Mouse (Mus musculus) heart, embryonic 16.5 days (tissue): ENCODE measurements around the gene Dync1i1. TPM values are rescaled to one million over a fixed set of nuclear protein-coding genes. Genes with fewer than 3 reads are reported as not detected.

ENCODE experiments used
- ATAC-seq: fragments of 200-750 bp; cut with Nextera tagmentation; replicated peaks from 2 replicates; pipeline ENCODE4 v1.8.0; 2017; ENCODE audit warnings: moderate number of reproducible peaks; ENCODE audit not compliant: insufficient read depth, low FRiP score; ENCODE audit errors: extremely low read depth
- H3K27ac ChIP-seq: fragments of 300-500 bp; sonication (generic); 2 replicates; pipeline ENCODE4 v1.5.1; 2014; ENCODE audit warnings: mild to moderate bottlenecking, low read length, control low read depth, moderate library complexity
- H3K27me3 ChIP-seq: fragments of 300-500 bp; sonication (generic); 2 replicates; pipeline ENCODE4 v1.6.1; 2014; ENCODE audit warnings: low read length, mixed read lengths; ENCODE audit not compliant: control insufficient read depth, insufficient read depth
- H3K36me3 ChIP-seq: fragments of 300-500 bp; sonication (generic); 2 replicates; pipeline ENCODE4 v1.6.1; 2014; ENCODE audit not compliant: control insufficient read depth, insufficient read depth
- H3K4me1 ChIP-seq: fragments of 300-500 bp; sonication (generic); 2 replicates; pipeline ENCODE4 v1.6.1; 2014; ENCODE audit warnings: low read length, mixed read lengths; ENCODE audit not compliant: control insufficient read depth, insufficient read depth
- H3K4me2 ChIP-seq: fragments of 300-500 bp; sonication (generic); 2 replicates; pipeline ENCODE4 v1.6.1; 2014; ENCODE audit warnings: low read depth, mild to moderate bottlenecking, control low read depth, low read length
- H3K4me3 ChIP-seq: fragments of 300-500 bp; sonication (generic); 2 replicates; pipeline ENCODE4 v1.5.1; 2014; ENCODE audit warnings: mild to moderate bottlenecking, control low read depth, low read length
- H3K9ac ChIP-seq: fragments of 300-500 bp; sonication (generic); 2 replicates; pipeline ENCODE4 v1.6.1; 2014; ENCODE audit warnings: low read length, control low read depth
- H3K9me3 ChIP-seq: fragments of 300-500 bp; sonication (generic); replicated peaks from 2 replicates; pipeline ENCODE4 v1.6.1; 2016; ENCODE audit warnings: low read length; ENCODE audit not compliant: control insufficient read depth
- WGBS: fragments of 180-500 bp; shearing (Covaris S2); extraction: QIAGEN DNeasy Blood & Tissue Kit; methylation state at CpG from one replicate; pipeline ENCODE4 v1.1.7; 2014; 5-methylcytosine and 5-hydroxymethylcytosine counted together
- polyA plus RNA-seq: library from polyadenylated mRNA; unstranded; fragments of >200 nt; fragmentation: Nextera tagmentation; extraction: Ambion mirVana; gene quantifications from 2 replicates; pipeline ENCODE4 v1.2.1, GENCODE M21; 2015

The Dync1i1 gene
- polyA plus RNA-seq, 1 experiment from 2014 or later: 2.0 TPM

DNA sequence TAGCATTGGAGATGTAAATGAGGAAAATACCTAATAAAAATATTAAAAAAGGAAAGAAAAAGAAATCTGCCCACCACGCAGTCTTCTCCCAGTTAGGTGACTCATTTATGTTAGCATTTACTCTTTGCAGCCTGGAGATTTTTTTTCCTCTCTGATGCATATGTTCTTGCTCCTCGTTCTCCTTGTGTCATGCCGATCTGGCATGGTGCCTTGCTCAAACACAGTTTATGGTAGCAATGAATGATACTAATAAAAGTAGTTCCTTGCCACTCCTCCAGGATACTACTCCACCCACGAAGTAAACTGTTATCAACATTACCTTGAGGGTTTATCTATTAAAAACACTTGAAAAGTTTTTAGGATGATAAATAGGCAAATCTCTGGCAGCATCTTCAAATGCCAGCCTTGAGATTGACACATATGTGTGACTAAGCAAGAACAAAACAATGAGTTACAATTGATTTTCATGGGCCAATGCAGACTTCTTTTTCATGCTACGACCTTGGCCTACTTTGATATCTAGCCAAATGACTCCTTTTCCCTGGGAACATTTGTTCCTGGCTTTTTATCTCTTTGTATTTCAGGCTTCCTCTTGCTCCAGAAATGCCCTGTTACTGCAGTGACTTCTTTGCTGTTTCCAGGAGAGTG, 68.8 kb downstream of the Dync1i1 start:
- Histone ChIP-seq H3K27me3 (no peaks in the 10 kb centered on the region), H3K4me1 (0 out of 2 replicates have a peak, but pooled peaks cover 2% of the 10 kb centered on the region), H3K36me3 (no peaks in the 10 kb centered on the region), H3K4me2 (no peak overlapping the region), H3K4me3 (no peak overlapping the region), H3K9me3 (no peaks in the 10 kb centered on the region), H3K9ac (no peak overlapping the region), H3K27ac (no peak overlapping the region)
- no peak for ATAC-seq
- 58% methylated on average over 5 of the region's 5 CpGs for WGBS

DNA sequence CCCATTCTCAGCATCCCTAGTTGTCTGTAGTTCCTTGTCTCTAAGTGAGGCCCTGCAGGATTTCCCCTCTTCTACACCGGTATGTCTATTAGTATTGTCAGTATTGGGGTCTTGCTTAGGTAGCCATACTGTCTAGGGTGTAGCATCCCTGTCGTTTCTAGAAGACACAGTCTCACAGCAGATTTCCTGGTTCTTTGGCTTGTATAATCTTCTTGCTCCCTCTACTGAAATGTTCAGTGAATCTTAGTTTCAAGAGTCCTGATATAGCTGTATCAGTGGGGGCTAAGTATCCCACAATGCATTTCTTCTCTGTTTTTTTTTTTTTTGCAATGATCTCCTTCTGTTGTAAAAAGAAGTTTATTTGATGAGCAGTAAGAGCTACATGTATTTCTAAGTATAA, 69.9 kb downstream of the Dync1i1 start:
- WGBS: 51% methylated on average over 2 of the region's 2 CpGs
- Histone ChIP-seq H3K4me3 (no peak overlapping the region), H3K36me3 (no peaks in the 10 kb centered on the region), H3K4me1 (0 out of 2 replicates have a peak, but pooled peaks cover 2% of the 10 kb centered on the region), H3K27me3 (no peaks in the 10 kb centered on the region), H3K9me3 (no peaks in the 10 kb centered on the region), H3K9ac (no peak overlapping the region), H3K4me2 (no peak overlapping the region), H3K27ac (no peak overlapping the region)
- no peak for ATAC-seq

DNA sequence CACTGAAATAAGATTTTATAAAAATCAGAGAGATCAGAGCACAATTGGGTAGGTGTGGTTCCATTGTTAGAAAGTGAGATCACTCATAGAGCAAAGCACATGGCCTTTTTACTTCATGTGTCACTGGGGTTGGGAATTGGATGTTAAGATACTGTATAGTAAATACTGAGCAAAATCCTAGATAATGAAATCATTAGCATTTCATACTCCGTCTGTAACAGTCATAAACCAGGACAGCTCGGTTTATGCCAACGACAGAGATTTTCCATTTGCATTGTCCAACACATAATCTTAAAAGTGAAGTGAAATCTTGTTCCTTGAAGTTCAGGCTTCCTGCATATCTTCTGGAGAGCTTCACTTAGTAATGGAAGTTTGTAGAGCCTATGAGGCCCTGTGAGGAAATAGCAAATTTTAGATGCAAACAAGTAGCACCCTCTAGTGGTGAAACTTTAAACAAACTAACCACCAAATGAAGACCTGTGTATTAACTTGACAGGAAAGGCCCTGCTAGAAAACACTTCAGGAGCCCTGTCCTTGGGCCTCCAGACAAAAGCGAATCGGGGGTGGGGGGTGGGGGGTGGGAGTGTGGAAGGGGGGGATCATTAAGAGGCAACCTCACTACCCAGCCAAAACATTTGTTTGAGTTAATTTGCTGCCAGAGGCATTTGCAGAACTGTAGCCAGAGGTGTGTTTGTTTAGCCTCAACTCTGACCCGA, 76.8 kb downstream of the Dync1i1 start:
- ATAC-seq: no peak; the same call in 1 of the 2 replicates
- Histone ChIP-seq H3K9ac (no peak overlapping the region), H3K4me1 (0 out of 2 replicates have a peak, but pooled peaks cover 3% of the 10 kb centered on the region), H3K27ac (no peak overlapping the region), H3K4me2 (no peak overlapping the region), H3K9me3 (no peaks in the 10 kb centered on the region), H3K27me3 (no peaks in the 10 kb centered on the region), H3K4me3 (no peak overlapping the region), H3K36me3 (no peaks in the 10 kb centered on the region)
- 41% methylated on average over 6 of the region's 6 CpGs for WGBS

DNA sequence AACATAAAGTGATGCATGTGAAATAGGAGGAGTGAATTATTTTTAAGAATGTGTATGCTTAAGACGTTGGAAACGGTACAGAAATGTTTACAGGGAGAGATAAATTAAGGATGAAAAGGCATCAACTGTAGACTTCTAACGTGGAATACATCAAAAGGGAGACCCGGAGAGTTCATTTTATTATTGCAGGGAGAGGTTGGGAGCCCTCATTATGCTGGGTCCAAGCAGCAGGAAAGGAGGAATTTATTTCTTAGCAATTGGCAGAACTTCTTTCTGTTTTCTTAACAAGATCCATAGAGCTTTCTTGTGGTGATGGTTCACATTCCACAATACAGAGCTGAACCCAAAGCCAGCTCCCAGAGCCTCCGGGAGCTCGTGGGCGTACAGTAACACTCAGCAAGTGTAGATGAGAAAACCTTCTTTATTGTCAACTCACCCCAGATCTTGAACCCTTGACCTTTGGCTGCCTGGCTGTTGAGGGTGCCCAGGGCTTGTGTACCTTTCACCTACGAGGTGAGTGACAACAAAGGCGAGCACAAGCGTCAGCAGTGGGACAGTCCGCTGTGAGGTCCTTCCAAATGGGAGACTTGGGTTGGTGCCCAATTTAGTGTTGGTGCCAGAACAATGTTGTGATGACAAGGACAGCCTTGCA, 77.5 kb downstream of the Dync1i1 start:
- WGBS: 41% methylated on average over 11 of the region's 11 CpGs
- peak; percentile 58; the same call in 1 of the 2 replicates for ATAC-seq

DNA sequence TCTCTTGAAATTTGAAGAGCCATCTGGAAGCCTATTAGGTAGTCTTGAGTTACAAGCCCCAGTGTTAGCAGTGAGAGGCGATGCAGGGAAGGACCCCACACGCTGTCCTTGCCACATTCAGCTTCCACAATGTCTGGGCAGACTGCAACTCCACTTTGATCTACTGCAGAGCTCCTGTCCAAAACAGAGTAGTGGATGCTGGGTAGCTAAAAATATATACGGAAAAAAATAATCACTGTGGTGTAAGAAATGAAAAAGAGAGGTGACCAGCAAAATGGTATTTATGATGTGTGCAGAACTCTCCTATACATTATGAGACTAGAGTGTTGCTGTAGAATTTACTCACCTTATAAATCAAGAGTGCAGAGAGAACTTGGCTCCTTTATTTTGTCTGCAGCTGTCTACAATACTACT, 82.6 kb downstream of the Dync1i1 start:
- H3K9ac ChIP-seq: no peak overlapping the region
- no peaks in the 10 kb centered on the region for H3K27me3 ChIP-seq
- 0 out of 2 replicates have a peak overlapping the region, but pooled peaks have one; percentile 26 for H3K4me2 ChIP-seq
- H3K27ac ChIP-seq: no peak overlapping the region
- H3K9me3 ChIP-seq: no peaks in the 10 kb centered on the region
- 0 out of 2 replicates have a peak, but pooled peaks cover 9% of the 10 kb centered on the region for H3K4me1 ChIP-seq
- no peak overlapping the region for H3K4me3 ChIP-seq
- no peak for ATAC-seq
- 30% methylated on average over 3 of the region's 3 CpGs for WGBS
- no peaks in the 10 kb centered on the region for H3K36me3 ChIP-seq

More for the DNA sequence above, 77.5 kb downstream of the Dync1i1 start:
- Histone ChIP-seq H3K4me3 (no peak overlapping the region), H3K9ac (no peak overlapping the region), H3K36me3 (no peaks in the 10 kb centered on the region), H3K27ac (no peak overlapping the region), H3K4me2 (no peak overlapping the region), H3K9me3 (no peaks in the 10 kb centered on the region), H3K4me1 (0 out of 2 replicates have a peak, but pooled peaks cover 8% of the 10 kb centered on the region), H3K27me3 (no peaks in the 10 kb centered on the region)

DNA sequence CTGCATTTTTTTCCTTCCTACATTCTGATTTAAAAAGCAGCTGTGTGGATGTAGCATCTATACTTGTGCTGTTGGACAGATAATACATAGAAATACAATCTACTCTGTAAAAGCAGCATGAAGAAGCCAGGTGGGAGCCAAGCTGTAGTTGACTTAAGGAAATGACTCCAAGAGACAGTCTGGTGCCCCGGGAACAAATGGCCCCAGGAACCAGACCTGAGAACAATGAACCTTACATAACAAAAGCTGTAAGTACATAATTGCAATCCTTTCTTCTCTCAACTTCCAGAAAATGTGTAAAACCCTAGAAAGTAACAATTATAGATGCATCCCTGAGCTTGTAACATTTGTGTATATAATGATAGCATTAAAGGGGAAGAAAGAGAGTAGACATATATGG, 86.6 kb downstream of the Dync1i1 start:
- 65% methylated on average over 1 of the region's 1 CpGs for WGBS
- no peak overlapping the region for H3K4me2 ChIP-seq
- H3K4me3 ChIP-seq: no peak overlapping the region
- H3K4me1 ChIP-seq: 0 out of 2 replicates have a peak, but pooled peaks cover 6% of the 10 kb centered on the region
- H3K9me3 ChIP-seq: no peaks in the 10 kb centered on the region
- H3K36me3 ChIP-seq: no peaks in the 10 kb centered on the region
- no peak overlapping the region for H3K27ac ChIP-seq
- ATAC-seq: no peak
- no peaks in the 10 kb centered on the region for H3K27me3 ChIP-seq
- H3K9ac ChIP-seq: no peak overlapping the region

DNA sequence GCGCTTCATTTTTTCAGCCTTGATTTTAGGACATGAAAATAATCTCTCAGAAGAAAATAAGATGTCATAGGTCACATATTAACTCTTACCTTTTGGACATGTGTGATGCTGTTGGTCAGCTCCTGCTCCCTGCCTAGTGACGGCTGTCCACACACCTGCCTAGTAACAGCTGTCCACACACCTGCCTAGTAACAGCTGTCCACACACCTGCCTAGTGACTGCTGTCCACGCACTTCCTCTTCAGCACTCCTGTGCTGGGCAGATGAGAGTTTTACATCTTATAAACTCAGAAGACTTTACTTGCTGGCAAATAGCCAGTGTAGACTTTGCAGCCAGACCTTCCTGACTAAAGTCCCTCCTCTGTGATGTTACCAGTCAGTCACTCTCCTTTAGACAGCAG, 94.2 kb downstream of the Dync1i1 start:
- Histone ChIP-seq H3K36me3 (no peaks in the 10 kb centered on the region), H3K4me3 (no peak overlapping the region), H3K4me2 (no peak overlapping the region), H3K27me3 (no peaks in the 10 kb centered on the region), H3K4me1 (no peaks in the 10 kb centered on the region), H3K9me3 (no peaks in the 10 kb centered on the region), H3K27ac (no peak overlapping the region), H3K9ac (no peak overlapping the region)
- no peak for ATAC-seq
- 77% methylated on average over 3 of the region's 3 CpGs for WGBS

DNA sequence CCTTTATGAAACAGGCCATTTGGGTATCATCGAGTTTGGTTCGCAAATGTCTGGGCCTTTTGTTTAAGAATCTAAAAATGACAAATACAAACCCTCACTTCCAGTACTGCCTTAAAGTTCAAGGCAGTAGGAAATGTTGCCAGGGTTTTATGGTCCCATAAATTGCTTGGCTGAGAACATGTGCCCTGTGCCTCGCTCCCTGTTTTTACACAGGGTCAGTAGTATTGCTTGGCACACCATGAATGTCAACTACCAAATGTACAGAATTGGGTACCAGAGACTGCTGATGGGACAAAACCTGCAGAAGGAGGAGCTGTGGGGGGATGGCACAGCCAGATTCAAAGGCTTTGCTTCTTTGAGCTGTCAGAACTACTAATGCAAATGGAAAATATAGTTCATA, 100.0 kb downstream of the Dync1i1 start:
- Histone ChIP-seq H3K4me2 (no peak overlapping the region), H3K9me3 (no peaks in the 10 kb centered on the region), H3K4me3 (no peak overlapping the region), H3K9ac (no peak overlapping the region), H3K27ac (no peak overlapping the region), H3K36me3 (no peaks in the 10 kb centered on the region), H3K27me3 (no peaks in the 10 kb centered on the region), H3K4me1 (no peaks in the 10 kb centered on the region)
- WGBS: 88% methylated on average over 3 of the region's 3 CpGs
- ATAC-seq: no peak

DNA sequence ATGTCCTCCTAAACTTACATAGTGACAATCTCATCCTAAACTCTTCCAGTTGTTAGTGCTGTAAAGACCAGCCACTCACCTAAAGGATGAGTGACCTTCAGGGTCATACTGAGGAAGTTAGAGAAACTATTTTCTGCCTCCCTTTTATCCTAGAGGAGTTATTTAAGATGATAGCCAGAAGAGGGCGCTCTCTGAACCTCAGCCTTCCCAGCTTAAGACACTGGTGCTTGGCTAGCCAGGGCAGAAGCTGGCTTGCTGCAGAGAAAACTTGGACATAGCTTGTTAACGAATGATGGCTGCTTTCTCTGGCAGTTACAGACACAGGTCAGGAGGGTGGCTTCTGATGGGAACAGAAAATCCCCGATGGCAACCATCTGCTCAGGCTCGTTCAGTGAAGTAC, 101.6 kb downstream of the Dync1i1 start:
- ATAC-seq: no peak
- no peaks in the 10 kb centered on the region for H3K9me3 ChIP-seq
- 48% methylated on average over 4 of the region's 4 CpGs for WGBS

More for the DNA sequence above, 101.6 kb downstream of the Dync1i1 start:
- Histone ChIP-seq H3K4me2 (no peak overlapping the region), H3K4me1 (no peaks in the 10 kb centered on the region), H3K4me3 (no peak overlapping the region), H3K27ac (no peak overlapping the region), H3K27me3 (no peaks in the 10 kb centered on the region), H3K9ac (no peak overlapping the region), H3K36me3 (no peaks in the 10 kb centered on the region)
